8 mouse cellular contexts compared by ENCODE assay signal in genomic region chr10:81192270-81192967, GRCm38 (mm10). TPM values are rescaled to one million over a fixed set of nuclear protein-coding genes. Genes with fewer than 3 reads are reported as not detected.
DNase-seq lines count a peak whose midpoint lies in the region; ATAC-seq and TF ChIP-seq lines count a peak whose summit lies in the region.

No protein-coding gene starts in this region.

- peak overlapping the region; percentile 80 for H3K27ac ChIP-seq in bone marrow macrophage, adult 2 months (ENCODE audit: insufficient read depth, low read depth, low read length)
- H3K27ac ChIP-seq in heart, embryonic 15.5 days: peak overlapping the region; percentile 98
- H3K27ac ChIP-seq in liver, embryonic 12.5 days: peak overlapping the region; percentile 86
- peak overlapping the region; percentile 92 for H3K27ac ChIP-seq in stomach, embryonic 16.5 days (ENCODE audit: low read length)

- no peaks in the 10 kb centered on the region for H3K9me3 ChIP-seq in heart, embryonic 15.5 days (replicated peaks)
- H3K9me3 ChIP-seq in liver, embryonic 12.5 days (replicated peaks): no peaks in the 10 kb centered on the region
- no peaks in the 10 kb centered on the region for H3K9me3 ChIP-seq in stomach, embryonic 16.5 days (replicated peaks; ENCODE audit: control insufficient read depth, low read length)

- WGBS in heart, embryonic 15.5 days: under 1% methylated on average over 93 of the region's 93 CpGs
- 1% methylated on average over 92 of the region's 93 CpGs for WGBS in liver, embryonic 12.5 days (ENCODE audit: insufficient replicate concordance)
- under 1% methylated on average over 84 of the region's 93 CpGs for WGBS in stomach, embryonic 16.5 days

- peak; percentile 85 to 92 for DNase-seq in B cell, adult 2 months
- DNase-seq in kidney, postnatal 14 days: peak; percentile 92
- DNase-seq in naive thymus-derived CD4-positive, alpha-beta T cell, adult 2 months (ENCODE audit: low read depth): peak; percentile 97

- H3K36me3 ChIP-seq in heart, embryonic 15.5 days: peaks cover 21% of the 10 kb centered on the region
- H3K36me3 ChIP-seq in liver, embryonic 12.5 days: peaks cover 34% of the 10 kb centered on the region
- H3K36me3 ChIP-seq in stomach, embryonic 16.5 days (ENCODE audit: control insufficient read depth, insufficient read depth, low read length): 0 out of 2 replicates have a peak, but pooled peaks cover 10% of the 10 kb centered on the region

- H3K4me2 ChIP-seq in heart, embryonic 15.5 days: peak overlapping the region; percentile 92
- peak overlapping the region; percentile 83 for H3K4me2 ChIP-seq in liver, embryonic 12.5 days
- H3K4me2 ChIP-seq in stomach, embryonic 16.5 days (ENCODE audit: low read depth, low read length): peak overlapping the region; percentile 98

- no peak for TF ChIP-seq CTCF in bone marrow macrophage, adult 2 months (IDR thresholded peaks at IDR 0.05; ENCODE audit: low read depth, low read length)

- H3K4me3 ChIP-seq in bone marrow macrophage, adult 2 months (ENCODE audit: insufficient read depth, low read length): peak overlapping the region; percentile 80
- H3K4me3 ChIP-seq in heart, embryonic 15.5 days: peak overlapping the region; percentile 55
- peak overlapping the region; percentile 69 for H3K4me3 ChIP-seq in liver, embryonic 12.5 days
- H3K4me3 ChIP-seq in stomach, embryonic 16.5 days (replicated peaks; ENCODE audit: low read length): peak overlapping the region; percentile 65

- no peak for TF ChIP-seq POLR2A in bone marrow macrophage, adult 2 months (IDR thresholded peaks at IDR 0.05; ENCODE audit: borderline replicate concordance, low read depth, low read length)

- no peaks in the 10 kb centered on the region for H3K27me3 ChIP-seq in heart, embryonic 15.5 days
- peaks cover 51% of the 10 kb centered on the region for H3K27me3 ChIP-seq in liver, embryonic 12.5 days (replicated peaks)
- H3K27me3 ChIP-seq in stomach, embryonic 16.5 days (ENCODE audit: control insufficient read depth, insufficient read depth, low read length): peaks cover 6% of the 10 kb centered on the region

- peaks cover 15% of the 10 kb centered on the region for H3K4me1 ChIP-seq in bone marrow macrophage, adult 2 months (ENCODE audit: control insufficient read depth, insufficient read depth, low read length)
- H3K4me1 ChIP-seq in heart, embryonic 15.5 days (replicated peaks): peaks cover 41% of the 10 kb centered on the region
- H3K4me1 ChIP-seq in liver, embryonic 12.5 days: peaks cover 54% of the 10 kb centered on the region
- H3K4me1 ChIP-seq in stomach, embryonic 16.5 days (ENCODE audit: control insufficient read depth, insufficient read depth, low read length): peaks cover 32% of the 10 kb centered on the region

- peak overlapping the region; percentile 73 for H3K9ac ChIP-seq in heart, embryonic 15.5 days
- H3K9ac ChIP-seq in liver, embryonic 12.5 days: peak overlapping the region; percentile 77
- H3K9ac ChIP-seq in stomach, embryonic 16.5 days (ENCODE audit: low read length): peak overlapping the region; percentile 93

- ATAC-seq in erythroid progenitor cell, adult 5-6 weeks (replicated peaks; ENCODE audit: low FRiP score, poor library complexity, severe bottlenecking): peak; percentile 31; the same call in 1 of the 2 replicates
- ATAC-seq in heart, embryonic 15.5 days (replicated peaks; ENCODE audit: insufficient number of reproducible peaks, insufficient read depth, low FRiP score, low read depth): peak; percentile 79
- peak; percentile 88 for ATAC-seq in liver, embryonic 12.5 days
- peak; percentile 86 for ATAC-seq in stomach, embryonic 16.5 days (ENCODE audit: insufficient read depth, low FRiP score)

RNA-seq across cellular contexts. Expression of gene 4930442H23Rik, which starts 8.8 kb away (rescaled TPM):
- not detected in 2 replicates for polyA plus RNA-seq in bone marrow macrophage, adult 2 months (2012; ENCODE audit: insufficient read depth, insufficient read length, missing spikeins)
- total RNA-seq in erythroid progenitor cell, adult 5-6 weeks (2015; ENCODE audit: low replicate concordance): not detected in 2 replicates
- total RNA-seq in erythroid progenitor cell, adult 5-6 weeks (2017; ENCODE audit: low replicate concordance): not detected in 2 replicates
- not detected in 2 replicates for polyA plus RNA-seq in heart, embryonic 15.5 days (2015; fragmentation: Nextera tagmentation; extraction: Ambion mirVana)
- not detected in 2 replicates for polyA plus RNA-seq in liver, embryonic 12.5 days (2016; fragmentation: Nextera tagmentation; extraction: Ambion mirVana)
- polyA plus RNA-seq in stomach, embryonic 16.5 days (2015; fragmentation: Nextera tagmentation; extraction: Ambion mirVana): not detected in 2 replicates

RNA-seq across cellular contexts. Expression of gene Nmrk2, which starts 9.4 kb away (rescaled TPM):
- not detected in 2 replicates for polyA plus RNA-seq in bone marrow macrophage, adult 2 months (2012; ENCODE audit: insufficient read depth, insufficient read length, missing spikeins)
- total RNA-seq in erythroid progenitor cell, adult 5-6 weeks (2015; ENCODE audit: low replicate concordance): not detected in 2 replicates
- total RNA-seq in erythroid progenitor cell, adult 5-6 weeks (2017; ENCODE audit: low replicate concordance): not detected in 2 replicates
- 7.3 and 9.1 TPM in 2 replicates for polyA plus RNA-seq in heart, embryonic 15.5 days (2015; fragmentation: Nextera tagmentation; extraction: Ambion mirVana)
- polyA plus RNA-seq in liver, embryonic 12.5 days (2016; fragmentation: Nextera tagmentation; extraction: Ambion mirVana): not detected in 2 replicates
- polyA plus RNA-seq in stomach, embryonic 16.5 days (2015; fragmentation: Nextera tagmentation; extraction: Ambion mirVana): 0.57 TPM in 1 of 2 replicates, not detected in the other

RNA-seq across cellular contexts. Expression of gene Dapk3, which starts 9.6 kb away (rescaled TPM):
- polyA plus RNA-seq in bone marrow macrophage, adult 2 months (2012; ENCODE audit: insufficient read depth, insufficient read length, missing spikeins): 36.4 and 39.8 TPM in 2 replicates
- 5.0 and 5.4 TPM in 2 replicates for total RNA-seq in erythroid progenitor cell, adult 5-6 weeks (2015; ENCODE audit: low replicate concordance)
- 6.4 and 9.4 TPM in 2 replicates for total RNA-seq in erythroid progenitor cell, adult 5-6 weeks (2017; ENCODE audit: low replicate concordance)
- 38.4 and 43.1 TPM in 2 replicates for polyA plus RNA-seq in heart, embryonic 15.5 days (2015; fragmentation: Nextera tagmentation; extraction: Ambion mirVana)
- polyA plus RNA-seq in liver, embryonic 12.5 days (2016; fragmentation: Nextera tagmentation; extraction: Ambion mirVana): 41.7 TPM in 2 replicates
- polyA plus RNA-seq in stomach, embryonic 16.5 days (2015; fragmentation: Nextera tagmentation; extraction: Ambion mirVana): 30.5 and 32.4 TPM in 2 replicates

RNA-seq across cellular contexts. Expression of gene Eef2, which starts 16.0 kb away (rescaled TPM):
- polyA plus RNA-seq in bone marrow macrophage, adult 2 months (2012; ENCODE audit: insufficient read depth, insufficient read length, missing spikeins): 877 and 1,003 TPM in 2 replicates
- 267 and 296 TPM in 2 replicates for total RNA-seq in erythroid progenitor cell, adult 5-6 weeks (2015; ENCODE audit: low replicate concordance)
- 399 and 622 TPM in 2 replicates for total RNA-seq in erythroid progenitor cell, adult 5-6 weeks (2017; ENCODE audit: low replicate concordance)
- polyA plus RNA-seq in heart, embryonic 15.5 days (2015; fragmentation: Nextera tagmentation; extraction: Ambion mirVana): 350 and 441 TPM in 2 replicates
- 440 and 450 TPM in 2 replicates for polyA plus RNA-seq in liver, embryonic 12.5 days (2016; fragmentation: Nextera tagmentation; extraction: Ambion mirVana)
- 533 and 575 TPM in 2 replicates for polyA plus RNA-seq in stomach, embryonic 16.5 days (2015; fragmentation: Nextera tagmentation; extraction: Ambion mirVana)

RNA-seq across cellular contexts. Expression of gene Pias4, which starts 24.7 kb away (rescaled TPM):
- polyA plus RNA-seq in bone marrow macrophage, adult 2 months (2012; ENCODE audit: insufficient read depth, insufficient read length, missing spikeins): 21.9 and 28.2 TPM in 2 replicates
- 24.1 and 27.2 TPM in 2 replicates for total RNA-seq in erythroid progenitor cell, adult 5-6 weeks (2015; ENCODE audit: low replicate concordance)
- 15.3 and 46.0 TPM in 2 replicates for total RNA-seq in erythroid progenitor cell, adult 5-6 weeks (2017; ENCODE audit: low replicate concordance)
- polyA plus RNA-seq in heart, embryonic 15.5 days (2015; fragmentation: Nextera tagmentation; extraction: Ambion mirVana): 29.1 and 41.6 TPM in 2 replicates
- polyA plus RNA-seq in liver, embryonic 12.5 days (2016; fragmentation: Nextera tagmentation; extraction: Ambion mirVana): 28.9 and 29.7 TPM in 2 replicates
- polyA plus RNA-seq in stomach, embryonic 16.5 days (2015; fragmentation: Nextera tagmentation; extraction: Ambion mirVana): 34.8 and 35.8 TPM in 2 replicates

Comparison
In these comparisons a context has a peak if more than half of its experiments do, and no peak if none do; other contexts are left out.
1. Peak in every context shown above with its lines: DNase-seq, ATAC-seq, H3K4me3 ChIP-seq and H3K27ac ChIP-seq.
2. ATAC-seq: peak in every context shown above with its lines; median percentile 88 in liver, embryonic 12.5 days; 86 in stomach, embryonic 16.5 days; 79 in heart, embryonic 15.5 days; 31 in erythroid progenitor cell, adult 5-6 weeks.